Mouse (Mus musculus) urinary bladder, adult 2 months (tissue): ENCODE data around the gene Mmp12. TPM values are rescaled to one million over a fixed set of nuclear protein-coding genes. Genes with fewer than 3 reads are reported as not detected.
"Not testable (repeated sequence)": the region's sequence is repeated elsewhere in the genome, so short reads cannot be mapped to it uniquely, and the experiment has no call there.

Experiments used
- DNase-seq: peaks from one replicate; pipeline ENCODE4 v3.0.0; 2022; ENCODE audit warnings: low spot score
- polyA plus RNA-seq: library from polyadenylated mRNA; depleted of rRNA; stranded (reverse); fragments of >200 nt; gene quantifications from 2 replicates; pipeline ENCODE4 v1.2.3, GENCODE M21; 2012; rRNA removed

The Mmp12 gene
- 0.94 and 5.1 TPM in 2 replicates for polyA plus RNA-seq

DNA sequence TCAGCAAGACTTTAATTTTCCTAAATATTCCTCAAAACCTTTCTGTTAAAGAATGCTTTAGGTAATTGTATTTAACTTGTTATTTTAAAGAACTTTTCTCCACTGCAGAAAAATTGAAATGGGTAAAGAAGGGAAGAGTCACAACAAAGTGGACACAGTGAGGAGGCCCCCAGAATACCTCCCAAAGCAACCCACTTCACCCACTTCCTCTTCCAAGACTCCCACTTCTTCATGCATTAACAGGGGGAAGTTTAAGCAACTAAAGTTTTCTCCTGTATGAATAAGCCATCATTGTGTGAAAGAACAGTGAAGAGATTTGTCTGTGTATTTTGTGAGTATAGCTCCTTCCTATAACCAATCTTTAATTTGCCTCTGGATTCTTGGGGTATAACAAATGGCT is at the start of gene Mmp12:
TSS of gene Mmp12 (plus strand) at position 275 of the 400 bp plus-strand sequence.
- DNase-seq = no peak

DNA sequence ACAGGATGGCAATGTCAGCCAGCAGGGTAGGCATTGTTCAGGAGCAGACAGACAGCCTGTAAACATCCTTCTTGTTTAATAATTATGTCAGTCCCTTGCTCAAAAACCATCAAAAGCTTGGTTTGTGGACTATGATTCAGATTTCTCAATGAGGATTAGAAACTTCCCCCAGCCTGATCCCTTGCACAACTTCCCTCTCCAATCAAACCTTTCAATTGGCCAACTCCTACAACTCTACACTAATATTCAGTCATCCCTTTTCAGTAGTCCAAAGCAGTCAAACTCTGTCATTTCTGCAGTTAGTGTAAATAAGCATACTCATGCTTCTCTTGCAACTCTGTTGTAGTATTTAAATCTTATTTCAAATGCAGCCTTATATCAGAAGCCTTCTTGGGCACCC is 12.3 kb upstream of the Mmp12 start:
- no peak for DNase-seq

DNA sequence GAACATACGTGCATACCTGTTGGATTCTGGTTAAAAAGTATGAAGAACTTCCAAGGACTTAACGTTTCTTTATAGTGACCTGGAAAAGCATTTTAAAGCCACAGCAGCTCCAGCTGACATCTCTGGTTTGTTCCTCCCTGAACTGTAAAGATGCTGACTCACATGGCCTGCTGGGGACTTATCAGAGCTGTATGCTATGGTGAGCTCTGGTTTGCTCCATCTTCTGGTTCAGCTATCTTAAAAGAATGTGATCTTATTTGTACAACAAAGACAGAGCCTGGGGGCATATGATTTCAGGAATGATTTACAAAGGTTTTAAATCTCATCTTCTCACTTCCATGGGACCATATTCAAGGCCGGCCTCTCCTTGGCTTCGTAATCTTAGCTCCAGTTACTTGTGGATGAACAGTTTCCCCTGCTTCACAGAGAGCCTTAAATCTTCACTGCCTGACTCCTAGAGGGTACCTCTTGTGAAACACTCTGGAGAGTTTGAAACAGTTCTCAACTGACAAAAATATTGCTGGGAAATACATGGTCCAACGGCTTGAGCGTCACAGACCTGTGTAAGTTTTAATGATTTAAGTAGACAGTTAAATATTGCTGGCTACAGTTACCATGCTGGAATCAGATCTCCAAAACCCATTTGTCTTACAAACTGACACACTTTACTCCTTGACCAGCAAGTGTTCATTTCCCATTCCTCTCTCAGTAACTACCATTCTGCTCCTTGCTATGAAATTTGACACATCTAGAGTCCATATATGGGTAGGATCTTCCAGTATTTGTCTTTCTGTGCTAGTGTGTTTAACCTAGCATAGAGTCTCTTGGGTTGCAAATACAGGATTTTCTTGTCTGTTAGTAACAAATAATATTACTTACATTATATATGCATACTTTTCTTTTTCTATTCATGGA is 8.2 kb upstream of the Mmp12 start:
- DNase-seq = no peak

DNA sequence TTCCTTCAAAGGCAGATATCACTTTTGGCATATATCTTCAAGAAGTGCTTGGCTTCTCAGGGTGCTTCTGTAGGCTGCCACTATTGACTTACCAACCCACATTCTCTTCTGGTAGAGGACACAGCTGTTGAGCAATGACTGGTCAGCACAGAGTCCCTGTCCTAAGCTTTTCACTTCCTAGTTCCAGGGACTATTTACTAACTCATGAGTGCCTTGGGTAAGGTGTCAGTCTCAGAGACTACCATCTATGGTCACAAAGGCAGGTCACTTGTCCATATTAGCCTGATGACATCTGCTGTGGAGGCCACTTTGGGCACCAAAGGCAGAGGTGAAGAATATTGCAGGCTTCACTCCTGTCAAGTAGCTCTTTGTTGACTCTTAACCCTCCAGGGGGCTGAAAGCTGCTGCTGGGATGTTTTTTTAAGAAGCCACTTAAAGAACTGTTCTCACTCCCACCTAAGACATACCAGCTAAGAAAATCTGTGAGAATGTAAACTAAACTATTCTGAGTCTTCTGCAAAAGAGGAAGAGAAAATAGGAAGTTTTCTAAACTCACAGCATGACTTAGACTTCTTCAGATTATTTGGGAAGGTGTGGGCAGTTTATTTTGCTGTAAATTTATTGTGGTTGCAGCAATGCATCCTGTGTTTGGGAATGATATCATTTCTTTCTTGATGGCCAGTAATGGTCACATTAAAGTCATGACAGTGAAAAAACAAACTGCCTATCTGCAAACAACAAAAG is 7.3 kb upstream of the Mmp12 start:
- no peak for DNase-seq

DNA sequence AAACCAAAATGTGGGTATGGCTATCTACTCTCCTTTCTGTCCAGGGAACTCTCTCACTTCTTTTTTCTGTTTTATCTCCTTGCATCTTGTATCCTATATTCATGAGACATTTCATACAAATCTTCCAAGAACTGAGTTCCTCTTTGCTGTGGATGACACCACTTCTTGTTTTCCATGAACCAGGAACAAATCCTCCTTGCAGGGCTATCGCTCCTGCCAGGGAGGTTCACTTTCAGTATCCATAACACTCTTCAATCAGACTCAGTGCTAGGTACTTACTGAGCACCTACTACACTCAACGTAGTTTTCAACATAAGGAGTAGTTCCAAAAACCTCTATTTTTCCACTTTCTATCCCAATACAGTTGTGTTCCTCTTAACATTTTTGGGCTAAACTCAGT is 1.3 kb downstream of the Mmp12 start:
- no peak for DNase-seq

DNA sequence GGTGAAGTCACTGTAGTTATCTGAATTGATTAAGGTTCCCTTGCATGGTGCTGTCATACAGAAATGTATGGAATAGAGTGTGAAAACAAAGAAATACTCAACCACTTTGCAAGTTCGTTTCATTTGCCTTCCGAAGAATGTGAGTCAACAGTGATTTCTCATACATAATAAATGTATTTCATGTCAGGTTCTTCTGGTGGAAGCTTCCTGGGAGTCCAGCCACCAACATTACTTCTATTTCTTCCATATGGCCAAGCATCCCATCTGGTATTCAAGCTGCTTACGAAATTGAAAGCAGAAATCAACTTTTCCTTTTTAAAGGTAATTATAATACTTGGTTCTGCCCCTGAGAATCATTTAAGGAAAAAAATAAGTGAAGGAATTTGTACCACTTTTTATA is 10.4 kb downstream of the Mmp12 start:
- no peak for DNase-seq

DNA sequence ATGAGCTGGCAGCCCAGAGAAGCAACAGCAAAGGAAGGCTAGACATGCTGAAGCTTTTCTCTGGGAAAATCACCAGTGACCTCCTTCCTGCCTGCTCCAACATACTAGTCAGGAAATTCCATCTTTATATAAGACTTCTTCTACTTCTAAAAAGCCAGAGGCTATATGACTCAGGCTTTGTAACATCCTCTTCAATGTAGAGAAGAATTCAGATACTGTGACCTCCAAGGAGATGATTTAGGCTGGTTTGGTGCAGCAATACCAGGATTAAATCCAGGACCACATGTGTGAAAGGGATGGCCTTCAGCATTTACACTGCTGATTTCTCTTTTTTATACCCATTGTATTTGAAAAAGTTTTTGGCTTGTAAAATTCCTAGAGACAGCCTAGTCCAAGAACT is 43.8 kb downstream of the Mmp12 start, which contains the start of gene Mmp1b:
TSS of gene Mmp1b (minus strand) at position 101 of the 400 bp plus-strand sequence.
- no peak for DNase-seq

DNA sequence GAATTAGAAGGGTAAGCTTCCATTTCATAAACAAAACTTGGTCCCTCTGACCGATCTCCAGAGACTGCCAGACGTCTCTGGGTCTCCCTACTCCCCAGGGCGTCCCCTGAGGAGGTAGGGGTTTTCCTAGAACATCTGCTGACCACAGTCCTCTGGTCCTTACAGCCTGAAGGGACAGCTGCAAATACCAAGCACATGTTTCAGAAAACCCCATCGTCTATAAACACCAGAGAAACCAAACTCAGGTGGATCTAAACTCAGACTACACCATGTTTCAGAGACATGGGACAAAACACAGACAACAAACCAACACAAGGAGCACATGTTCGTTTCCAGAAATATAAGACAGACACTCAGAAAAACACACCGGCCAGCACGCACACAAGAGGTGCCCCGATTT is 52.4 kb downstream of the Mmp12 start:
- not testable (repeated sequence) for DNase-seq

Other genes with a start within 250 kb of the Mmp12 start
- gene Dync2h1, start 159.9 kb upstream of the Mmp12 start, polyA plus RNA-seq = 3.1 and 3.2 TPM in 2 replicates
- gene Dcun1d5, start 159.9 kb upstream of the Mmp12 start, polyA plus RNA-seq = 62.0 and 87.8 TPM in 2 replicates
- 0.15 and 0.17 TPM in 2 replicates for gene Mmp13, start 71.9 kb upstream of the Mmp12 start, polyA plus RNA-seq
- not detected in 2 replicates for gene Mmp1b, start 43.7 kb downstream of the Mmp12 start, polyA plus RNA-seq
- 1.3 and 1.4 TPM in 2 replicates for gene Mmp3, start 101.4 kb downstream of the Mmp12 start, polyA plus RNA-seq
- gene Mmp10, start 158.0 kb downstream of the Mmp12 start, polyA plus RNA-seq = 0.25 and 0.74 TPM in 2 replicates
- gene Mmp8, start 214.1 kb downstream of the Mmp12 start, polyA plus RNA-seq = 0.06 TPM in 1 of 2 replicates, not detected in the other
- gene Mmp27, start 227.0 kb downstream of the Mmp12 start, polyA plus RNA-seq = 0.15 TPM in 2 replicates